Mouse (Mus musculus) neural tube, embryonic 14.5 days (tissue): Measurements from ENCODE around the gene Ltbp4. TPM values are rescaled to one million over a fixed set of nuclear protein-coding genes. Genes with fewer than 3 reads are reported as not detected.

Source experiments
- ATAC-seq: fragments of 200-750 bp; cut with Nextera tagmentation; 2 replicates; pipeline ENCODE4 v1.8.0; 2017; ENCODE audit warnings: low read depth, mild to moderate bottlenecking, moderate TSS enrichment, moderate library complexity
- H3K27ac ChIP-seq: fragments of 300-500 bp; sonication (generic); 2 replicates; pipeline ENCODE4 v1.5.1; 2014; ENCODE audit warnings: low read depth, mild to moderate bottlenecking, control low read depth, low read length, moderate library complexity, mixed read lengths
- H3K27me3 ChIP-seq: fragments of 300-500 bp; sonication (generic); 2 replicates; pipeline ENCODE4 v1.6.1; 2014; ENCODE audit warnings: low read length; ENCODE audit not compliant: control insufficient read depth, insufficient read depth
- H3K36me3 ChIP-seq: fragments of 300-500 bp; sonication (generic); 2 replicates; pipeline ENCODE4 v1.6.1; 2014; ENCODE audit warnings: low read length, mixed read lengths; ENCODE audit not compliant: control insufficient read depth, insufficient read depth
- H3K4me1 ChIP-seq: fragments of 300-500 bp; sonication (generic); 2 replicates; pipeline ENCODE4 v1.6.1; 2014; ENCODE audit warnings: low read length; ENCODE audit not compliant: control insufficient read depth, insufficient read depth
- H3K4me2 ChIP-seq: fragments of 300-500 bp; sonication (generic); 2 replicates; pipeline ENCODE4 v1.6.1; 2014; ENCODE audit warnings: mild to moderate bottlenecking, low read depth, low read length, control low read depth
- H3K4me3 ChIP-seq: fragments of 300-500 bp; sonication (generic); 2 replicates; pipeline ENCODE4 v1.5.1; 2014; ENCODE audit warnings: low read depth, low read length, control low read depth, mixed read lengths
- H3K9ac ChIP-seq: fragments of 300-500 bp; sonication (generic); replicated peaks from 2 replicates; pipeline ENCODE4 v1.6.1; 2014; ENCODE audit warnings: low read depth, mild to moderate bottlenecking, control low read depth, low read length, mixed read lengths
- H3K9me3 ChIP-seq: fragments of 300-500 bp; sonication (generic); 2 replicates; pipeline ENCODE4 v1.6.1; 2016; ENCODE audit warnings: low read length; ENCODE audit not compliant: control insufficient read depth
- WGBS: fragments of 180-500 bp; shearing (Covaris S2); extraction: QIAGEN DNeasy Blood & Tissue Kit; methylation state at CpG from one replicate; pipeline ENCODE4 v1.1.7; 2014; 5-methylcytosine and 5-hydroxymethylcytosine counted together
- polyA plus RNA-seq: library from polyadenylated mRNA; unstranded; fragments of >200 nt; fragmentation: Nextera tagmentation; extraction: Ambion mirVana; gene quantifications from 2 replicates; pipeline ENCODE4 v1.2.1, GENCODE M21; 2014

The Ltbp4 gene
- polyA plus RNA-seq, 1 experiment from 2014 or later, result 5.8 TPM

GRCm38 (mm10) chr7:27271423-27271822 is 66.1 kb downstream of the Ltbp4 start:
- Histone ChIP-seq H3K9ac (no peak overlapping the region), H3K36me3 (peaks cover 80% of the 10 kb centered on the region), H3K9me3 (no peaks in the 10 kb centered on the region), H3K4me2 (no peak overlapping the region), H3K4me3 (no peak overlapping the region), H3K27me3 (no peaks in the 10 kb centered on the region), H3K4me1 (no peaks in the 10 kb centered on the region), H3K27ac (no peak overlapping the region)
- WGBS, result 90% methylated on average over 8 of the region's 8 CpGs
- ATAC-seq, result no peak

- no peaks in the 10 kb centered on the region for H3K9me3 ChIP-seq
- H3K9ac ChIP-seq, result no peak overlapping the region
- H3K4me1 ChIP-seq, result peaks cover 4% of the 10 kb centered on the region; the same call in 1 of the 2 replicates
- WGBS, result 78% methylated on average over 20 of the region's 20 CpGs
- no peak overlapping the region for H3K27ac ChIP-seq
- H3K27me3 ChIP-seq, result no peaks in the 10 kb centered on the region
- H3K4me2 ChIP-seq, result no peak overlapping the region
- no peak for ATAC-seq
- H3K36me3 ChIP-seq, result peaks cover 78% of the 10 kb centered on the region
- H3K4me3 ChIP-seq, result no peak overlapping the region
Measured at GRCm38 (mm10) chr7:27266515-27267128, 70.9 kb downstream of the Ltbp4 start.

GRCm38 (mm10) chr7:27264761-27265160 is 72.7 kb downstream of the Ltbp4 start:
- Histone ChIP-seq H3K9me3 (no peaks in the 10 kb centered on the region), H3K27me3 (no peaks in the 10 kb centered on the region), H3K27ac (no peak overlapping the region), H3K4me2 (no peak overlapping the region), H3K4me3 (no peak overlapping the region), H3K36me3 (peaks cover 63% of the 10 kb centered on the region), H3K4me1 (peaks cover 21% of the 10 kb centered on the region), H3K9ac (no peak overlapping the region)
- no peak for ATAC-seq
- 93% methylated on average over 12 of the region's 12 CpGs for WGBS

GRCm38 (mm10) chr7:27261888-27262287 is 75.6 kb downstream of the Ltbp4 start:
- whole genome bisulfite sequencing, result 66% methylated on average over 6 of the region's 6 CpGs
- ATAC-seq, result no peak
- Histone ChIP-seq H3K9me3 (no peaks in the 10 kb centered on the region), H3K27me3 (no peaks in the 10 kb centered on the region), H3K4me2 (no peak overlapping the region), H3K36me3 (peaks cover 37% of the 10 kb centered on the region), H3K4me1 (peaks cover 21% of the 10 kb centered on the region), H3K27ac (no peak overlapping the region), H3K4me3 (no peak overlapping the region), H3K9ac (no peak overlapping the region)

- Histone ChIP-seq H3K4me3 (peak overlapping the region; percentile 79), H3K4me2 (peak overlapping the region; percentile 96), H3K9me3 (no peaks in the 10 kb centered on the region), H3K27ac (no peak overlapping the region), H3K27me3 (no peaks in the 10 kb centered on the region), H3K36me3 (peaks cover 30% of the 10 kb centered on the region), H3K9ac (0 out of 2 replicates have a peak overlapping the region, but pooled peaks have one; percentile 34), H3K4me1 (peaks cover 21% of the 10 kb centered on the region)
- WGBS, result 37% methylated on average over 7 of the region's 7 CpGs
- no peak for ATAC-seq
Measured at GRCm38 (mm10) chr7:27260856-27261255, 76.6 kb downstream of the Ltbp4 start.

- 22% methylated on average over 5 of the region's 5 CpGs for WGBS
- H3K27ac ChIP-seq, result peak overlapping the region; percentile 94
- no peaks in the 10 kb centered on the region for H3K27me3 ChIP-seq
- peaks cover 23% of the 10 kb centered on the region for H3K36me3 ChIP-seq
- H3K9ac ChIP-seq, result peak overlapping the region; percentile 90
- H3K9me3 ChIP-seq, result no peaks in the 10 kb centered on the region
- peaks cover 21% of the 10 kb centered on the region for H3K4me1 ChIP-seq
- peak overlapping the region; percentile 79 for H3K4me3 ChIP-seq
- 0 out of 2 replicates have a peak, but pooled peaks have one; percentile 0 for ATAC-seq
- peak overlapping the region; percentile 96 for H3K4me2 ChIP-seq
Measured at GRCm38 (mm10) chr7:27259771-27260170, 77.7 kb downstream of the Ltbp4 start.

- H3K4me3 ChIP-seq, result peak overlapping the region; percentile 79
- WGBS, result under 1% methylated on average over 9 of the region's 9 CpGs
- no peaks in the 10 kb centered on the region for H3K9me3 ChIP-seq
- peaks cover 18% of the 10 kb centered on the region for H3K36me3 ChIP-seq
- H3K27me3 ChIP-seq, result no peaks in the 10 kb centered on the region
- peaks cover 21% of the 10 kb centered on the region for H3K4me1 ChIP-seq
- ATAC-seq, result peak; percentile 13; the same call in 1 of the 2 replicates
- H3K4me2 ChIP-seq, result peak overlapping the region; percentile 96
- H3K27ac ChIP-seq, result peak overlapping the region; percentile 94
- peak overlapping the region; percentile 90 for H3K9ac ChIP-seq
Measured at GRCm38 (mm10) chr7:27259271-27259721, 78.2 kb downstream of the Ltbp4 start.

- Histone ChIP-seq H3K4me1 (peaks cover 21% of the 10 kb centered on the region), H3K27me3 (no peaks in the 10 kb centered on the region), H3K4me3 (peak within 1 kb of the TSS; percentile 79), H3K4me2 (peak within 1 kb of the TSS; percentile 96), H3K27ac (peak within 1 kb of the TSS; percentile 94), H3K9ac (peak within 1 kb of the TSS; percentile 90), H3K9me3 (no peaks in the 10 kb centered on the region), H3K36me3 (peaks cover 11% of the 10 kb centered on the region; the same call in 1 of the 2 replicates)
- peak; percentile 73 for ATAC-seq
- under 1% methylated on average over 41 of the region's 47 CpGs for WGBS
Measured at GRCm38 (mm10) chr7:27258205-27258899, 79.1 kb downstream of the Ltbp4 start, which contains the start of gene Numbl. Gene Numbl, plus strand, starts transcription at chr7:27258433.

GRCm38 (mm10) chr7:27257852-27258204 is 79.7 kb downstream of the Ltbp4 start:
- H3K4me2 ChIP-seq, result peak overlapping the region; percentile 96
- 0% methylated on average over 4 of the region's 6 CpGs for WGBS
- H3K4me3 ChIP-seq, result peak overlapping the region; percentile 79
- no peak; the same call in 1 of the 2 replicates for ATAC-seq
- peaks cover 21% of the 10 kb centered on the region for H3K4me1 ChIP-seq
- peaks cover 6% of the 10 kb centered on the region; the same call in 1 of the 2 replicates for H3K36me3 ChIP-seq
- peak overlapping the region; percentile 94 for H3K27ac ChIP-seq
- H3K9ac ChIP-seq, result 0 out of 2 replicates have a peak overlapping the region, but pooled peaks have one; percentile 90
- H3K27me3 ChIP-seq, result no peaks in the 10 kb centered on the region
- no peaks in the 10 kb centered on the region for H3K9me3 ChIP-seq
